Mouse (Mus musculus) lung, postnatal 4 days (tissue): ENCODE measurements around the gene Arhgap29.
A peak's percentile ranks its signal among the peaks of the same experiment; 100 is the strongest.

ENCODE experiments used
- DNase-seq, 2 experiments: peaks; one replicate each; pipeline ENCODE4 v3.0.0; 2021

Gene Arhgap29

DNA sequence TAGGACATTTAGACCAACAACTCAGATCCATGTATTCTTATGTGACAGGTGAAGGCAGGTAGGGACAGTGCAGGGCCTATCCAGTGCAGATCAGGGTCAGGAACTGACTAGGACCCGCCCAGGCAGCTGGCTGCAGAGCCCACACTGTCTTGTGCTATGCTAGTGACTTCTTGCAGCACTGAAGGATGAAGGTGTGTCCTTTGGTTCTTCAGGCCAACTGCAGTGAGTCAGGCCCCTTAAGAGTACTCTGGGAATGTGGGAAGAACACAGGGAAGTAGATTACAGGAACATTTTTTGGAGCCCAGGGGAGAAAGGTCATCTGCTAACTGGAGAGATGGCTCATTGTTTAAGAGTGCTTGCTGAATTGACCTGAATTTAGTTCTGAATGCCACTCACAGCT lies 60.1 kb downstream of the Arhgap29 start:
- no peak for DNase-seq

DNA sequence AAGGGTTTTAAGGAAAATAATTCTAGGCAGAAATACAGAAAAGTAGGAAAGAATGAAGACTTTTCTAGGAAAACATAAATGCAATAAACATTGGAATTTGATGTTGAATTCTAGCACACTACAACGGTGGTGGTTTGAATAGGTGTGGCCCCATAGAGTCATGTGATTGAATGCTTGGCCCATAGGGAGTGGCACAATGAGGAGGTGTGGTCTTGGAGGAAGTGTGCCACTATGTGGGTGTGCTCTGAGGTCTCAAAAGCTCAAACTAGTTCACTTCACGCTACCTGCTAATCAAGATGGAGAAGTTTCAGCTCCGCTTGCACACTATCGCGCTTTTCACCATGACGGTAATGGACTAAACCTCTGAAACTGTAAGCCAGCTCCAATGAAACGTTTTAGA lies 66.1 kb downstream of the Arhgap29 start:
- no peak for DNase-seq

DNA sequence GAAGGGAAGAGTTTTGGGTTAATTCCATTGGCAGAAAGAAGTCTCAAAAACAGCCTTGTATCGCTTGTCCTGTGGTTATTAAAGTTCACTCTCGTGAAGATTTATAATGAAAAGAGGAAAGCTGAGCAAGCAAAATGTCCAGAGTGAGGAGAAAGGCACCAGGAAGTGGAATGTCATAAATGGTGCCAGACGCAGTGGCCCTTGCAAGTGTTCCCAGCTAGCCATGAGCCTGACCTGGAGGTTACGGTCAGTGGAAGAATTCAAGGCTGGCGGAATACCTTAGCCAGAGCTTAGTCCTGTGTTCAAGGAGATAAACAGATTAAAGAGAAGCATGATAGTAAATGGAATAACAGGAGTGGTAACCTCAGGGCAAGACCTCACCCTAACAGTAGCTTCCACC lies 66.8 kb downstream of the Arhgap29 start:
- DNase-seq: no peak

DNA sequence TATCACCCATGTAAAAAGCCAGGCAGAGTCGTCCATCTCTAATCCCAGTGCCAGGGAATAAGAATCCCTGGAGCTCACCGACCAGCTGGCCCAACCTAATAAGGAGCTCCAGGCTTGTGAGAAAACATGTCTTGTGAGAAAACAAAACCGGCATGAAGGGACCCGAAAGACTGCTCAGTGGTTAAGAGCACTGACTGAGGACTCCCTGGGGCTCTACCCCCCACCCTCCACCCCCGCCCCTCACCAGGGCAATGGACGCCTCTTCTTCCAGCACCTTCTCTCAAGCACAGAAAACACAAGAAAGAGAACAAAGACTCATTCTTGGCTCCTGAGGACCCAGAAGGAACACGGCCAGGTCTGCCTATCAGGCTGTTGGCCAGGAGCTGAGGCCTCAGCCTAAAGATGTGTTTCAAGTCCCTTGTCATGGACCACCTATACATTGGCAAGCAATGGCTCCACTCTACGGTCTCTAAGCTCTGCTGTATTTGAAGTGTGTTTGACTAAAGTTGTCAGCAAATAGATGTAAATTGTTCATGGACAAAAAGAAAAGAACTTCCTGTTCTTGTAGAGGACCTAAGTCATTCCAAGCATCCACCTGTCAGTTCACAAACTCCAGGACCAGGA lies 68.8 kb downstream of the Arhgap29 start:
- no peak for DNase-seq

DNA sequence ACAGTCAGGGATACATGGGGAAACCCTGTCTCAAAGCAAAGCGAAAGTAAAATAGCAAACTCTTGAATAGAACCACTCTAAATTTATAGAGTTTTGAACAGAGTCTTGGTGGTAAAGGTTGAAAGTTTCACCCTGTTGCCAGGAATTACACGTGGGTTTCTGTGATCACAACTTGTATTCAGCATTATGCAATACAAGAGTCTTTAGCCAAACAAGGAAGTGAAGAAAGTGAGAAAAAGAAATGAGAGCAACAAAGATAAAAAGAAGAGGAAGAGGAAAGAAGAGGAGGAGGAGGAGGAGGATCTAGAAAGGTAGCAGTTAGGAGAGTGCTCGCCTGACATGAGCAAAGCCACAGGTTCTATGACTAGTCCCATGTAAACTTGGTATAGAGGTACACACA lies 70.0 kb downstream of the Arhgap29 start:
- DNase-seq: no peak

DNA sequence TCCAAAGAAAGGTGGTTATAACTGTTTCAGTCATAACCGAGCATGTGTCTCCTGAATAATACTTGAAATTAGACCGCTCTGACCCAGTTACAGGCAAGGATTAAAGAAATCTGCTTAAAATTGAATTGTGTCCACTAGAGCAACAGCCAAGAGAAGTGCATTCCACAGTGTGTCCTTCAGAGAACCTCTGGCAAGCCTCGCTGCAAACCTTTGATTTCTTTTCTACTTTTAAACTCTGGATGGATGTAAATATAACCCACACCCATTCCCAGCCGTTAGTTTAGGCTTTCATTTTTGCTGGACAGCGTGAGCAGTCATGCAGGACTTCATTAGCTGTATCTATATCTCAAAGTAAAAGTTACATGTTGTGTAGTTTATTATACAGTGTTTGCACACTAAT lies 74.3 kb downstream of the Arhgap29 start:
- DNase-seq: no peak

DNA sequence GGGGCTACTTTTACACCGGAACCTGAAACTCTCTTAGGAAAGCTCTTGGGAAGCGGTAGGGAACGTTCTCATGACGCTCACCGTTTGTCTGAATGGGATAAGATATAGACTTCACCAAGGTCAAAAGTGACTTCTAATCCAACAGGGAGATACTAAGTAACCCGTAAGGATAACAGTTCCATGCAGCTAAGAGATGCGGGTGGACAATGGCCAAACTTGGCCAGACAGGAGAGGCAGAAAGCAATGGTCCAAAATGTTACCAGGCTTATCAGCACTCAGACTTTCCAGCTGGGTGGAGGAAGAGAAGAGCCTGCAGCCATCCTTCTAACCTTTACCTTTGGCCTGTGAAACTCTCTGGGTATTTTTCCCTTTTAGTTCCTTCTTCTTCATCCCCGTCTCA lies 75.4 kb downstream of the Arhgap29 start:
- DNase-seq: no peak

DNA sequence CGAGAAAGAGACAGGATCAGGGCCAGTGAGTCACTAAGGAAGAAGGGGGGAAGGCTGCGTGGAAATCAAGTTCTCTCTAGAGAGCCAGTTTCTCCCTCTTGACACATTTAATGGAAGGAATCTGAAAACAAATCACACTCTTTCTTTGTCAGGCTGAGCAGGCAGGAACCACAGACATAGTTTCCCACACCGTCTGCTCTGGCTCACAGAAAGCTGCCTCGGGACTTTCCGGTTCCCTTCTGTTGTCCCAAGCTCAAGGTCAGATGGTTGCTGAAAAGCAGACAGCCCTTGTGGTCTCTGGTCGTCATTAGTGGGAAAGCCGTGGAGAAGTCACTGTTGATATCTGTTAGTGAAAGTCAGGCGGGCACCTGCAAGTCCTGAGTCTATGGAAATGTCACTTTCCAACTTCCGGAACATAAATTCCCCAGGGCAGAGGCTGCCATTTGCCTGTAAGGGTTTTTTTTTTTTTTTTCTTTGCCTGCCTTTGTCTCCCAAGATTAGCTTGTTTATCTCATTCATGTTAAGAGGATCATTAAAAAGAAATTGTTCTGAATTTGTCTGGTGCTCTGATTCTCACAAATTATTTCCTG lies 81.0 kb downstream of the Arhgap29 start:
- DNase-seq: no peak

DNA sequence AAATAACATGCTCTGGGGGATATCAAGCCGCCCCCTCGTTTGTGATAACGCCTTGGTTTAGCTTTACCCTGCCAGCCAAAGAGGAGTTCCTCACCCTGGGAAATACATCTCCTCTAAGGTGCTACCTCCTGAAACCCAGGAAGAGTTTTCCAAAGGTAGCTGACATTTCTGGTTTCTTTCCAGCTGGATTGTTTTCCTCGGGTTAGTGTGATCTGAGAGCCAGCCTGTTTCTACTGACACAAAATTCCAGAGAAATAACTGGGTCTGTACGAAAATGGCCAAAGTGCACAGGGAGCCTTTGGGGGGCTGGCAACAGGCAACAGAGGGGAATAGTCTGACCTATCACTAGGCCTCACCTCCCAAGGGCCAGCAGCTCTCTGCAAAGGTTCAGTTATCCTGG lies 81.9 kb downstream of the Arhgap29 start:
- DNase-seq: no peak

DNA sequence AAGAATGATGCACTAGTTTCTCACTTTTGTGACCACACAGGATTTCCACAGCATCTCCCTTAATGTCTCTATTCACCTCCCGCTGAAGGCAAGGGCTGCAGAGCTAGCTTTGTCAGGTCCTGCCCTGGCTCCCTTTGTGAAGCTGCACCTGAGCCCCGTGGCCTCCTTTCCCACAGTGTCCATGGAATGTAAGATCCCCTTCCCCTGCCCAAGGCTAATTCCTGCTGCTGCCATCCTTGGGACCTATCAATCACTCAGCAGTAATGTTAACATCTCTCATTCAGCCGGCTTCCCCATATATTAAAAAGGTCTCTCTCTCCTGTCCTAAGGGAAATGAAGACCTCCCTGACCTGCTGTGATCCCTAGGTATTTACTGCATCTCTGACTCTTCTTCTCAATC lies 82.8 kb downstream of the Arhgap29 start:
- DNase-seq: no peak

DNA sequence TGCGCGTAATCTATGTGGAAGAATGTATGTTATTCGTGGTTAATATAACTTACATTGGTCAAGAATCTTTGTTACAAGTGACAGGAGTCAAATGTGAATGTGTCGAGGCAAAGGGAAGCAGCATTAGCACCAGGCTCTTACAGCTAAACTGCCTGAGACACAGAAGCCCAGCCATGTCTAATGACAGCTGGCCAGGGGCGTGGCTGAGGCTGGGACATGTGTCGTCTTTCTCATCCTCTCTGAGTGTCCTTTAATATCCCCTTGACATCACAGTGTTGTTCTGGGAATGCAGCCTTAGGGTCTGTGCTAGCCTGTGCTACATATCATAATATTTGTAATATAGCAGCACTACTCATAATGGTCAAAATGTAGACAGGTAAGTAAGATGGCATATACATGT lies 88.2 kb downstream of the Arhgap29 start:
- DNase-seq: no peak

DNA sequence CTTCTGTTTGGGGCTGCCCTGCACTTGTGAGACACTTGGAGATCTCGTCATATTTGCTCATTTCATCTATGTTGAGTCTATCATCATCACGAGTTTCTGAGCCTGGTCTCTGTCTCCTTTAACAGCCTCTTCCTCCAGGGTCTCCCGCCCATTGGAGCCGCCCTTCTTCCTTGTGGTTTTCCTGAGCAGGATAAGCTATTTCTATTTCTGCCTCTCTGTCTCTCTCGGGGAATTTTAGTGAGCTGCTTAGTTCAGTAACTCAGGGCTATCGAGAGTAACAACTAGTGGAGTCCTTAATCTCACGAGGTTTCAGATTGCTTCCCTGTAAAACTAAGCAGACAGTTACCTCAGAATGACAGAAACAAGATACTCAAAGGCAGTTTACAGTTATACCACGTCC lies 90.8 kb downstream of the Arhgap29 start:
- no peak for DNase-seq

DNA sequence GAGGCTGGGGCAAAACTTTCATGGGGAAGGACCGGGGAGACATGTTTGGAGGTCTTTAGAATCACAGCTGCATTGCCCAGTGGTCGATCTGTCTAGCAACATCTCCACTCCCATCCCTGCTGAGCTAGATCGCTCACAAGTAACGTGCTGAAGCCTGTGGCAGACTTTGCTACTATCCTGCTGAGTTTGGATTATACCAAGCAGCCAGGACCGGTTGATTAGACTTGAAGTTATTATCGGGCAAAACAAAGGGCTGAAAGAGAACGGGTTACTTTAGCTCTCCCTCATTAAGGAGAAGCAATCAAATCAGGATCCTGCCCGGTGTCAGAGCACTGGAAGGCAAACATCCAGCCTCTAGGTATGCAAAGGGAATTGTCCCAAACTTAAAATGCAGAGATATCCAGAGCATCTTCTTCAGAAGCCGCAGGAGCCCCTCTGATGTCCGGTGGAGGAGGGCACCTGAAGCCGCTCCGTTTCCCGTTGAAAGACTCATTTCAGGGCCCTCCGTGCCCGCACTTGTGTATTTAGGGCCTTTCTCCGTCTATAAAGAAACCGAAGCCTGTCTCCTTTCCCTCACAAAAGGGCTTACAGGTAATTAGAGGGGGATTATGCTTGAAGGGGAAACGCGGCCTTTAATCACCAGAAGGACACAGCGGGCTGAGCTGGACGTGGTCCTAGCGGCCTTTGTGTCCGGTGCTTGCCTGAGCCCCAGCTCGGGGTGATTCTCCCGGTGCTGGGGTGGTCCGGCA lies 91.6 kb downstream of the Arhgap29 start, which contains the start of gene Abca4:
Gene Abca4, plus strand, starts transcription at position 645 of the 749 bp plus-strand sequence.
- DNase-seq: no peak

DNA sequence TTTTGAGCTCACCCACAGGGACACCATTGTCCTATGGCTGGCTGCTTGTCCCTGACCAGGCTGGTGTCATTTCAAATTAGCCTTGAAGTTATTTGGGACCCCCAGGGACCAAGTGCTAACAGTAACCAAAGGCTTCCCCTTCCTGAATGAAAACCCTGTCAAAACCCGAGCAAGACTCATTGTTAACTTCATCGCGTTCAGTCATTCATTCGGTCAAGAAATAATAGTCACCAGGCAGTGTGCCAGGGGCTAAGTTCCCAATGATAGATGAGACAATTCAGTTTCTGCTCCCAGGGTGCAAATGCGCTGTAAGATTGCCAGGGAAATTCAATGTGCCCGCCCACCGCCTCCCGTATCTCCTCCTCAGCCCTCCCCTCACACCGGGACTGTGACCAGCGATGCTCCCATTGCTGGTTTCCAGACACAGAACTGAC lies 93.9 kb downstream of the Arhgap29 start:
- peak; percentile 72 for DNase-seq

DNA sequence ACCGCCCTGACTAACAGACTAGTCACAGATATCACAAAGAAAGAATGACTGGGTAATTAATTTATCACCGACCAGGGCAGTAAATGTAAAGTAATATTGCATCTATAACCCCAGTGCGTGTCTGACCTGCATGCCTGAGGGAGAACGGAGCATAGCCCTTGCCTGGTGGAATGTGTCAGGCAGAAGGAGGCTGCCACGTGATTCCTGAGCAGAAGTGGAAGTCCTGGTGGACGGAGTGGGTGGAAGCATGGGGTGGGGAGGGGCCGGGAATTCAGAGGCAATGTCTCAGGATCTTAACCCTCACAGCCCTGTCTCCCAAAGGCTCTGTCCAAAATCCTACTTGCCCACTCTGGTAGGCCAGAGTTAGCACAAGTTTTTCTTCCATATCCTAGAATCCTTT lies 95.1 kb downstream of the Arhgap29 start:
- peak; percentile 51 to 64 for DNase-seq

DNA sequence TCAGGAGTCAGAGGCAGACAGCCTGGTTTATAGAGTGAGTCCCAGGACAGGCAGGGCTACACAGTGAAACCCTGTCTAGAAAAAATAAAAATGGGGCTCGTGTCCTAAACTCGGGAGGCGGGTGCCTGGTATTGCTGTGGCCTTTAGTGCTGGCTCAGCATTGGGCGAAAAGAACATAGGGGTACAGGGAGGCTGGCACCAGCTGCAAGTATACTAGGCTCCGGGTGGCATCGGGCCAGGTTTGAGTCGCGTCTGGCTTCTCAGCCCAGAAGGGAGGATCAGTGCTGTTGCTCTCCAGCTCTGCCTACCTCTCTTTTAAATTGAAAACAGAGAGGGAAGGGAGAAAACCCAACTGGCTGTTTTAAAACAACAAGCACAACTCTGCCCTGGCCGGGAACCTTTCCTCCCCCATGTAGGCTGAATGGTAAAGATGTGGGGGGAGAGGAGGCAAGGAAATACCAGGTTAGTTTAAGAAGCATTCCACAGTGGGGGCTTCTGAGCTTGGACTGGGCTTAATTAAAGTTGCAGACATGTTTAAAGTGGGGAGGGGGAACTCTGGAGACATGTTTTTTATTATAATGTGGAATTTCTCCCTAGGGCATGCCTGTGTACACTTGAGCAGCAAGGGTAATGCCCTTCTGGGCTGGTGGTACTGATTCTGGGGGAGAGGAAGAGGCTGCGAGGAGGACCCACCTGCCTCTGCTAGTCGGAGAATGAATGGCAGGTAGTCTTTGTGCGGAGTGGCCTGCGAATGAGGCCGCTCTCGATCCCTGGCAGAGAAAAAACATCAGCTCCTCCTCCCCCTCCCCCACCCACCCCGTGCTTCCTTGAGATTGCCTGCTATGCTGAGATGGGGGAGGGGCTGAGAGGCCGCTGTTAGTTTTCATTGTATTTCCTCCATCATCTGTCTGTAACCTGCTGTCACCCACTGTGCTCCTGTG lies 95.8 kb downstream of the Arhgap29 start:
- DNase-seq: peak; percentile 59 to 70

DNA sequence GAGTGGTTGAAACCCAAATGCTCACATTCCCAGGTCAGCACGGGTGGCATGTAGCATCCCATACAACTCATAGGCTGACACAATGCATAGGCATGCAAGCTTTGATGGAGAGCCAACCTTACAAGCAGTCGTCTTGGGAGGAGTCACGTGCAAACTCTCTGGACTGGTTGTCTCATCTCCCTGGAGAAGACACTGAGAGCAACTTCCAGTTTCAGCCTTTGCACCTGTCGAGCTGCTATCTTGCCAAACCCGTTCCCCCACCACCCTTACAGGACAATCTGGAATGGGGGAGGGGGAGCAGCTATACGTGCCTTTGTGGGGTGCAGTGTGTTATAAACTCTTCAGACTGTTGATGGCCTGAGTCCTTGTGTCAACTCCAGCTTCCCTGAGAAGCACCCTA lies 96.8 kb downstream of the Arhgap29 start:
- peak in 1 of 2 experiments; percentile 37 for DNase-seq

DNA sequence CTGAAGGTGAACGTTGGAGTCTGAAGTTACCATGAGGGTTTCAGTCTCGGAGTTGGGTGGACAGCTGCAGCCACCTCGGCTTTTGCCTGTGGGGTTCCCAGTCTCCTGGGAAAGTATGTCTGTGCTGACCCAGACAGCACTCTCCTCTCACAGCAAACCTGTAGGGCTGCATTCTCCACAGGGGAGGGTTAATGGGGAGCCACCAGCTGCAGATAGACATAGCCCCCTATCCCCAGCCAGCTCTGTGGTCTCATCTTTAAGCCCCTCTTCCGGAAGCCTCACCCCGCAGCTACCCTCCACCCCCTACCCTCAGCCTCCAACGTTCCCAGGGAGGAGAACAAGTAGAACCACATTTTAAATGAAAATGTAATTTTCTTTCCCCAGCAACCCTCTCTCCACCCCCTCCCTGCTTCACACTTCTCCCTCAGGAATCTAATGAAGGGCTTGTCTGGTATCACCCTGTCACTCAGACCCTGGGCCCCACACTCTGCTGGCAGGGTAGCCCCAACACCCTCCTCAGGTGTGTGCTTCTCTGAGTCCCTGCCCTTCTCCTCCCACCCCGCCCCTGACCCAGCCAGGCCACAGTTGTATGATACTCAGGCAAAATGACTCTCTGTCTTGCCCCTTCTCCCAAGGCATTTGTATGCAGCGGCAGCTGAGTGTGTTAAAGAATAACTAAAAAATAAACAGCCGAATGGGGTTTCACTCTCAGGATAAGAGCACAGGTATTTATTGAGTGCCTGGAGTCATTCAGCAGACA lies 106.3 kb downstream of the Arhgap29 start:
- peak; percentile 35 to 68 for DNase-seq

DNA sequence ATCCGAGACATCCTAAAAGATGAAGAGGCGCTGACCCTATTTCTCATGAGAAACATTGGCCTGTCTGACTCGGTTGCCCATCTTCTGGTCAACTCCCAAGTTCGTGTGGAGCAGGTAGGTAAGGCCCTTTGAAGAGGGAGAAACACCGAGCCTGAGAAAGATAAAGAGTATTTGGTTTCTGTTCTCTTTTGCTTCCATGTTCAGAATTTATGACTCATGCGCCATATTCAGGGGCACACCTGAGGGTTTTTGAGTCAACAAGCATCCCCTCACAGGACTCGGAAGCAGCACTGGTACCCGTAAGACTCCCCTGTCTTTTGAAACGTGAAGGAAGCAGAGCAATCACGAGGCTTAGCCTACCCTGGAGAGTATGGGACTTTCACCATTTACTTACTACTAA lies 110.2 kb downstream of the Arhgap29 start:
- DNase-seq: no peak

DNA sequence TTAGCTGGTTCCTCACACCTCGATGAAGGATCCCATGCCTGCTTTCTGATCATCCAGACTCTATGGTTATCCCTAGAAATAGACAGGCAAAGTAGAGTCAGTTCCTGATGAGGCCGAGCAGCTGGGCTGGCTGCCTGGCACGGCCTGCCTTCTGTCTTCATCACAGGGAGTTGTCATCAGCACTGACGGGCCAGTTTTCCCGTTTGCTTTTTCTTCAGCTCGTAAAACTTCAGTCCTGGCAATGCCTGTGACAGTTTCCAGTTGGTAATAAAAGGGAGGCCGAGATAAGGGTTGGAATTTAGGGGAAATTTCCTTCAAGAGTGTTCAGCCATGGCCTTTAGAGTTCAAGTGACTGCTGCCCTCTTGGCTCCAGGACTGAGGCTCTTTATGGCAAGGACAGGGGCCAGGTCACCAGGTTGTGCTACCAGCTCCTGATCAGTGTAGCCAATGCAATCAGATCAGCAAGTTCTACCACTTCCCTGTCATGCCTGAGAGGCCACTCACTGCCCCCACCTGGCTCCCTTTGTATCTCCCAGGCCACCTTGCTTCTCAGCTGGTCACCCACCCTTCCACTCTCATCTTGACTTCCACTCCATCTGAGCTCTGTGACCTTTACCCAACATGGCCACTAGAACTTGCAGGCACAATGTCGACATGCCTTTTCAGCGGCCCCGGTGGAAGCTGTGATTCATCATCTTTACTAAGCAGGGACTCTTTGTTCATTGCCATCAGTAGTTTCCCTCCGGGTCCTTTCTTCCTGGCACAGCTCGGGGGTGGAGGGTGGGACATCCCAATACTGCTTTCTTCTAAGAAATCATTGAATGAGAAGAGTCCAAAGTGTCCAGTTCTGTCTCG lies 112.4 kb downstream of the Arhgap29 start:
- DNase-seq: peak; percentile 53 to 86
